Mouse (Mus musculus) embryonic stem cell, embryonic (primary cell): ENCODE results near the gene Susd1.

Experiments
- CTCF ChIA-PET, 4 experiments: fragments of 300-600 bp in 2 of 4; fragments of 350-600 bp in 2 of 4; sonication (Branson Sonifier 250); formaldehyde crosslinking; loops; one replicate each; lab custom pipeline; 2022; ENCODE audit warnings: inconsistent platforms in 2 of 4; lab: Charles Lee
- POLR2A ChIA-PET, 4 experiments: fragments of 300-600 bp in 2 of 4; fragments of 350-600 bp in 2 of 4; sonication (Branson Sonifier 250); formaldehyde crosslinking; loops; one replicate each; lab custom pipeline; 2022; ENCODE audit warnings: antibody characterized with exemption in 4 of 4, inconsistent platforms in 1 of 4; lab: Charles Lee

Susd1 gene

DNA sequence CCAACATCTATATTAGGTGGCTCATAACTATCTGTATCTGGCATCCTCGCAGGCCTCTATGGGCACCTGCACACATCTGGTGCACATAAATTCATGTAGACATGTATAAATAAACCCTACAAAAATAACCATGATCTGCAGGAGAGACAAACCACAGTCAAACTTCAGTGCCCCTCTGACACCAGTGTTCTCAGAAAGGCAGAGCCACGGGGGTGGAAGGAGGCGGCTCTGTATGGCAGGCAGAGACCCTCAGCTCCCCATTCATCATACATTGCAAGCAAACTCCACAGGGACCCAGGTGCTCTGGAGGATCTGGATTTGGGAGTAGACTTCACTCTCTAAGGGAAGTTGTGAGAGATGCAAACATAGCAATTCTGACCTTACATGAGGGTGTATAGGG is 6.6 kb upstream of the Susd1 start:
- ChIA-PET CTCF (no interaction called here), POLR2A (interaction anchor here in 2 of 4 experiments (1.0 to 1.4 kb wide), 5 partner anchors 8 to 24 kb away, joined by 3 to 4 read pairs (median 4); no protein-coding TSS in a partner anchor)

DNA sequence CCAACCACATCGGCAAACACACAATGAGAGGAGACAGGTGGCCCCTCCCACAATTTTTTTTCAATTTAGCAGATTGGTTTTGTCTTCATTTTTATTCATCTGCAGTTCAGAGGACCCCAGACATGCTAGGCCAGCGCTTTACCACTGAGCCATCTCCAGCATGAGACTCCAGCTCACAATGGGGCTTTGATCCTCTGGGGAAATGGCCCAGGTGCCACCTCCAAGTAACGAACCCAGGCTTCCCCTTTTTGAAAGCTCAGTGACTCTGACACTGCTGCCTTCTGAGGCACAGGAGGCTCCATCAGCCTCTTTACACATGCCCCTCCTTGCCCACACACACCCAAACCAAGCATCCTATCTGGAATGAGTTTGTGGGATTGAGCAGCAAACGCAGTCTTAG is 5.7 kb upstream of the Susd1 start:
- ChIA-PET POLR2A (interaction anchor here in 2 of 4 experiments (1.3 to 1.4 kb wide), 2 partner anchors 13 to 23 kb away, joined by 4 read pairs; no protein-coding TSS in a partner anchor), CTCF (no interaction called here)

DNA sequence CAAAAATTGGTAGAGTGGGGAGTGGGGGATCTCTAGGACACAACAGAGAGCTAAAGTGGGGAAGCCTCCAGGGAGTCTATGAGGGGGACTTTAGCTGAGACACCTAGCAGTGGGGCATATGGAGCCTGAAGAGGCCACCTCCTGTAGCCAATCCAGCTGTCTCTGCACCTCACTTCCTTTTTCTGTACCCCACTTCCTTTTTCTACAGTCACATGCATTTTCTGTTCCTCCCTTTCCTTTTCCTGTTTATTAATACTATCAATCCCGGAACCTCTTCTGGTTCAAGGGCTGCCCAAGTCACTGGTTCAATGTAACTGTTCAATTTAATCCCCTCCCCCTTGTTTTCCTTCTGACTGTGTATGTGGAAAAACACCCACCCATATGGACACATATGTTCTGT is 2.8 kb upstream of the Susd1 start:
- ChIA-PET POLR2A (interaction anchor here in 2 of 4 experiments (1.2 to 2.6 kb wide), 4 partner anchors 9 to 109 kb away, joined by 3 to 14 read pairs (median 12); no protein-coding TSS in a partner anchor), CTCF (no interaction called here)

DNA sequence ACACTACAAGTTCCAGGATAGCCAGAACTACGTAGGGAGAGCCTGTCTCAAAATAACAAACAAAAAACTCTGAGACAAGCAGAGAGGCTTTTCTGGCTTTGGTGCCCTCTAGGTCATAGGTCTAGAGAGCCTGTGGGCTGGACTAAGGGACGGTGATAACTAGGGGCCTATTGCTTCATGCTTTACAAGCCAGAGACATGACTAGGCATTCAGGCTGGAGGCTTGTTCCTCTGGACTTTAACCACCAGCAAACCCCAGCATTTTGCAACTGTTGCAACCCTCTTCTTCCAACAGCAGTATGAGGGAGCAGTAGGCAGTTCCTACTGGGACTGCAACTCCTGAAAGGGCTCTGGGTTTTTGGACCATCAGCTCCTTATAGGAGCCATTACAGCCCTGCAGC is 1.5 kb upstream of the Susd1 start:
- POLR2A ChIA-PET: interaction anchor here in 2 of 4 experiments (0.7 to 2.6 kb wide), 11 partner anchors 10 to 110 kb away, joined by 3 to 14 read pairs (median 3); no protein-coding TSS in a partner anchor
- CTCF ChIA-PET: interaction anchor here in 2 of 4 experiments (0.5 to 0.7 kb wide), 2 partner anchors 38 to 923 kb away, joined by 3 read pairs; no protein-coding TSS in a partner anchor

DNA sequence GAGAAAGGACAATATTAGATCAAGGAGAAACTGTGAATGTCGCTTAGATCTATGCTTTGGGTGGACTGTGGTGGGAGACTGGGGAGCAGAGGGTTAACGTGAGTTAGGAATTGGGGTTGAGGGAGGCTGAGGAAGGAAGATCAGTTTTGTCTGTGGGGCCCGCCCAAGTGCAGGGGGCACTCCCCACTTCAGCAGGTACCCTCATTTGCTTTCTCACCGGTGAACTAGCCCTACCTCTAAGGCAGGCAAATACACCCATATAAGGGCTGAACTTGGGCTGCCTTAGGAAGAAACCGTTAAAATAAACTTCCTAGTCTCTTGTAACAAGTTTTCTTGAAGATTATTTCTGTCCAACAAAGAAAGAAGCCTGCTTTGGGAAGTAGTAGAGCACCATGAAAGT is 608 bp upstream of the Susd1 start:
- ChIA-PET CTCF (no interaction called here), POLR2A (interaction anchor here in 2 of 4 experiments (0.7 to 9.5 kb wide), 12 partner anchors 9 to 26 kb away, joined by 3 to 99 read pairs (median 5); no protein-coding TSS in a partner anchor)

DNA sequence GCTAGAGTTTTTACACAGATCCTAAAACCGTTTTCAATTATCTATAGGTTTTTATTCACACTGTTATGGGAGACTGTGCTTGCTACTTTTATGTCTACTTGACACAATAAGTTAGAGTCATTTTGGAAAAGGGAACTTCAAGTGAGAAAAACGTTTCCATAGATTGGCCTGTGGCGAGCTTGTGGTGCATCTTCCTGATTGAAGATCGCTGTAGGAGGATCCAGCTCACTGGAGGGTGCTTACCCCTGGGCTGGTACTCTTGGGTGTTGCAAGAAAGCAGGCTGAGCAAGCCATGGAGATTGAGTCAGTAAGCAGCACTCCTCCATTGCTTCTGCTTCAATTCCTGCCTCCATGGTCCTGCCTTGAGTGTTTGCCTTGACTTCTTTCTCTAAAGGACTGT is 2.5 kb downstream of the Susd1 start:
- POLR2A ChIA-PET: interaction anchor here in 3 of 4 experiments (0.9 to 9.5 kb wide), 8 partner anchors 10 to 26 kb away, joined by 3 to 99 read pairs (median 6); no protein-coding TSS in a partner anchor
- CTCF ChIA-PET: no interaction called here

DNA sequence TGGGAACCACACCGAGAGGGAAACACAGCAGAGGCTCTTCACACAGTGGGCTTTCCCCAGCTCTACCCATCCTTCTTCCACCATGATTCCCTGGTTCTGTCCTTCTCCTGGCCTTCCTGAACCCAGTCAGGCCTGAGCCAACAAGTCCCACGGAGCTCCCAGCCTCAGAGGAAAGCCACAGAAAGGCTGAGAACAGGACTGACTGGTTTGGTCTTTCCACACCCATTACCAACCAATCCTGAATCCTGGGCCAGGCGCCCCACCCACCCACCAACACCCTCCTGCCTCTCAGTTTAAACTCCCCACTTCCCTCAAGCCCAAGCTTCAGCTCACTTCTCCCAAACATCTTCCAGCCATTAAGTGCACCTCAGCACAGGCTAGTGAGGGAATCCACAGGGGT is 4.4 kb downstream of the Susd1 start:
- POLR2A ChIA-PET: interaction anchor here in 3 of 4 experiments (0.8 to 9.5 kb wide), 8 partner anchors 9 to 69 kb away, joined by 3 to 99 read pairs (median 6); no protein-coding TSS in a partner anchor
- CTCF ChIA-PET: interaction anchor here in 1 of 4 experiments (1.0 kb wide), 1 partner anchor 21 kb away, joined by 3 read pairs; no protein-coding TSS in a partner anchor

DNA sequence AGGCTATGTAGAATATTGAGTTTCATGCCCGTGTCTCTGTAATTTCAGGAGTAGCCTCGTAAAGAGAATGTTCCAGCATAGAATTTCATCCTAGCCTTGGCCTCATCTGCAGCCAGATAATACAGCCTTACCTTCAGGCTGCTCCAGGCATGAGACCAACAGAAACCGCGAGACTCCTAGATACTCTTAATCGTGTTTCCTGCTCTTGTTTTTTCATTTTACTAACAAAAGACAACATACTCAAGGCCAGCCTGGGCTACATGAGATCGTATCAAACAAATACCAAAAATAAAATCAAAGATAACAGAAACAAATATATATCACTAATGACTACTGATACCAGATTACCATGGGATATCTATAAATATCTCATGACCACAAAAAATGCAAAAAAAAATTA is 9.3 kb downstream of the Susd1 start:
- CTCF ChIA-PET: no interaction called here
- POLR2A ChIA-PET: no interaction called here

- POLR2A ChIA-PET: interaction anchor here in 2 of 4 experiments (0.6 to 2.0 kb wide), 5 partner anchors 10 to 350 kb away, joined by 3 to 8 read pairs (median 3); no protein-coding TSS in a partner anchor
- CTCF ChIA-PET: no interaction called here
These were observed 12.0 kb downstream of the Susd1 start for GRCm38 (mm10) chr4:59426429-59426828.

- ChIA-PET CTCF (interaction anchor here in 1 of 4 experiments (0.9 kb wide), 1 partner anchor 120 kb away, joined by 3 read pairs; no protein-coding TSS in a partner anchor), POLR2A (interaction anchor here in 3 of 4 experiments (0.8 to 6.5 kb wide), 17 partner anchors 8 to 204 kb away, joined by 3 to 126 read pairs (median 7); partner anchors contain the start of gene Susd1 (in 1 of the 3))
These were observed 15.6 kb downstream of the Susd1 start for GRCm38 (mm10) chr4:59422808-59423207.

GRCm38 (mm10) chr4:59422025-59422783 is 16.2 kb downstream of the Susd1 start:
- CTCF ChIA-PET: interaction anchor here in 2 of 4 experiments (0.9 to 1.1 kb wide), 2 partner anchors 121 to 147 kb away, joined by 3 to 4 read pairs; no protein-coding TSS in a partner anchor
- POLR2A ChIA-PET: interaction anchor here (0.5 to 6.5 kb wide), 65 partner anchors 9 to 1440 kb away, joined by 3 to 126 read pairs (median 5); partner anchors contain the start of genes Susd1 (in 2 of the 4), E130308A19Rik (in 1 of the 4), Hsdl2 (in 1 of the 4) and Snx30 (in 1 of the 4)

DNA sequence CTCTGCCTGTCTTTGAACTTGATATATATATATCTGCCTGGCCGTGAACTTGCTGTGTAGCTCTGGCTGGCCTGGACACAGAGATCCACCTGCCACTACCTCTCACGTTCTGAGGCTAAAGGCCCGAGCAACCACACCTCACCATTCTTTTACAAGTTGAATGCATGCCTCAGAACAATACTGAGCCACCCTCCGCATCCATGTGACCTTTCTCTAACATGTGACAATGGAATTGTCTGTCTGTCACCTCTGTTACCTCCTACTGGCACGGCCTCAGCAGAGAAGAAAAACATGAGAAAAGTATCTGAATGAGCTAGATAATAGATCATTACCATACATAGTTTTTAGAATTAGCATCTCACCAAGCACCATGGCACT is 17.1 kb downstream of the Susd1 start:
- CTCF ChIA-PET: interaction anchor here in 1 of 4 experiments (1.1 kb wide), 1 partner anchor 148 kb away, joined by 4 read pairs; no protein-coding TSS in a partner anchor
- POLR2A ChIA-PET: interaction anchor here (0.5 to 6.5 kb wide), 77 partner anchors 8 to 1465 kb away, joined by 3 to 126 read pairs (median 4); partner anchors contain the start of genes Susd1 (in 2 of the 4), E130308A19Rik (in 1 of the 4), Hsdl2 (in 1 of the 4) and Snx30 (in 1 of the 4)

- ChIA-PET POLR2A (interaction anchor here in 3 of 4 experiments (0.6 to 6.5 kb wide), 76 partner anchors 8 to 1464 kb away, joined by 3 to 126 read pairs (median 4); partner anchors contain the start of genes Susd1 (in 2 of the 3), E130308A19Rik (in 1 of the 3), Hsdl2 (in 1 of the 3) and Snx30 (in 1 of the 3)), CTCF (interaction anchor here in 1 of 4 experiments (0.6 kb wide), 1 partner anchor 32 kb away, joined by 4 read pairs; no protein-coding TSS in a partner anchor)
These were observed 17.6 kb downstream of the Susd1 start for GRCm38 (mm10) chr4:59420695-59421368.

DNA sequence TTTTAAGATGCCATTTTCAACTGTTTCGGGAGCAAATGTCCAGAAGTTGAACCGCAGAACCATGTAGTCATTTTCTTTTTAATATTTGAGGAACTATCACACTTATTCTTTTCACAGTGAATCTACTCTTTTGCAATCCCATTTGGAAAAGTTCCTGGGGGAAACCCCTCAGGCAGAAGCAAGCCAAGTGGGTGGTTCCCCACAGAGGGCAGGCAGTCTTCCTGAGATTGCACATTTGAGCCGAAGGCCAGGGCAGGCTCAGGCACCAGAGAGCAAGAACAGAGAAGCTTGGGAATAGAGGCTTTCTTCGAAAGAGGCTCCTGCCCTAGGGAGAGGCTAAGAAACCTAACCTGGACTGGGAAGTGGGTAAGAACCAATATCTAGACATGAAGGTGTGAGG is 19.2 kb downstream of the Susd1 start:
- ChIA-PET POLR2A (interaction anchor here in 3 of 4 experiments (0.5 to 6.5 kb wide), 14 partner anchors 9 to 47 kb away, joined by 3 to 126 read pairs (median 4); partner anchors contain the start of gene Susd1 (in 2 of the 3)), CTCF (no interaction called here)

DNA sequence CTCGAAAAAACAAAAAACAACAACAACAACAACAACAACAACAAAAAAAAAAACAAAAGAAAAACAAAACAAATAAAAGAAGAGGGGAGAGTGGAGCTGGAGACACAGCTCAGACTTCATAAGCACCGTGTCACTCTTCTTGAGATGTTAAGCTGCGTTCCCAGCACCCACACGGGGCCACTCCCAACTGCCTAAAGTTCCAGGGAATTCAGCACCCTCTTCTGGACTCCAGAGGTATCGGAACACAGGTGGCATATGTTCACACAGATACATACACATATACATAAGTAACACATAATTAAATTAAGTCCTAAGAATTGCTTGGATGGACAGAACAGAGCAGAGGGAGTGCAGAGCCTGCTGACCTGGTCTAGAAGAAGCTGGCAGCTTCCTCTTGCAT is 25.0 kb downstream of the Susd1 start:
- ChIA-PET POLR2A (interaction anchor here (0.7 to 2.0 kb wide), 18 partner anchors 8 to 489 kb away, joined by 3 to 11 read pairs (median 5); partner anchors contain the start of gene Susd1 (in 1 of the 4)), CTCF (interaction anchor here (0.6 to 1.4 kb wide), 6 partner anchors 11 to 469 kb away, joined by 3 to 9 read pairs (median 4); no protein-coding TSS in a partner anchor)

DNA sequence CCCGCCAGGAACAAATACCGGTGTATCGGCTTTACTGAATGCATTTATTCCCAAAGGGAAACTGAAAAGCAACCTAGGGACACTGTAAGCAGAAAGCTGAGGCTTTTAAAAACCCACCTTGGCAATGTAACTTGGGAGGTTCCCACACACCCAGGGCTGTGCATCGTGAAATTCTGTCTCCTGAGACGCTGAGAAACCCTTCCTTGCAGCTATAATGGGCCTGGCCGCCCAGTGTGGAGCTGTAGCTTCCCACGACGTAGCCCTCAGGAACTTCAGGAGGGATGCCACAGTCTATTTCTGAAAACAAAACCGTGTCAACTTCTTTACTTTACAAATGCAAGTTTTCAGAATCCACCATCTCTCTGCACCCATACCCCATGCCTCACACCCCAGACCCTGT is 27.3 kb downstream of the Susd1 start:
- ChIA-PET CTCF (no interaction called here), POLR2A (no interaction called here)

DNA sequence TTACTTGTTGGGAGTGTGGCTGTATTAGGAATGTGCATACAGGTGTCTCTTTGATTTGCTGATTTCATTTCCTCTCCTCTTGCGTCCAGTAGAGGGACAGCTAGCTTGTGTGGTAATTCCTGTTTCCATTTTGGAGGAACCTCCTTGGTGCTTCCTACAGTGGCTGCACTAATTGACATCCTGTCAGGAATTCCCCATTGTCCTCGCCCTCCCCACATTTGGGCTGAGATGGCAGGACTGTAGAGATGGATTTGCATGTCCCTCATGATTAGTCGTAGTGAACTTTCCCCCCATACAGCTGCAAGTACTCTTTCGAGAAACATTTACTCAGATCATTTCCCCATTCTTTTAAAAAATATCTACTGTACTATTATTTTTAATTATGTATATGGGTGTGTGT is 30.7 kb downstream of the Susd1 start:
- POLR2A ChIA-PET: interaction anchor here (0.5 to 2.1 kb wide), 5 partner anchors 13 to 115 kb away, joined by 4 to 8 read pairs (median 5); no protein-coding TSS in a partner anchor
- CTCF ChIA-PET: no interaction called here

DNA sequence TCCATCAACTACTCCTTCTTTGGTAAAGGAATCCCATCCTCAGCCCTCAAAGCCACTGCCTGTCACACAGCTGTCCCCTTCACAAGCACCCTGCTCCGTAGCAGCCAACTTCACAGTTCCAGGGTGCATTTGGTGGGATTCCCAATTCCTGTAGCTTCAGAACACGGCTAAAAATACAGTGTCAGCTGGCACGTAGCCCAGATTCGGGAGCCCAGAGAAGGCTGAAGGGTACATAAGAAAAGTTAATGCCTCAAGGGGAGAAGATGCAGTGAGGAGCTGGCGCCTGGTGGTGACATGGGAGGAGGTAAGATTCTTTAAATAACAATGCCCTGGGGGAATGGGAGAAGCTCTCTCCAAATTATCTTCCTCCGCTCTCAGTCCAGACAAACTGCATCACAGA is 34.1 kb downstream of the Susd1 start:
- CTCF ChIA-PET: interaction anchor here in 3 of 4 experiments (0.7 to 1.2 kb wide), 3 partner anchors 11 to 64 kb away, joined by 3 read pairs; no protein-coding TSS in a partner anchor
- POLR2A ChIA-PET: interaction anchor here in 3 of 4 experiments (0.5 to 2.1 kb wide), 10 partner anchors 8 to 69 kb away, joined by 3 to 10 read pairs (median 3); no protein-coding TSS in a partner anchor
